8 mouse cellular contexts compared by ENCODE assay signal in genomic region chr5:32713703-32714467, GRCm38 (mm10).
DNase-seq lines count a peak whose midpoint lies in the region; ATAC-seq lines count a peak whose summit lies in the region.

No protein-coding gene starts in this region.

- peak overlapping the region; percentile 61 for H3K9ac ChIP-seq in kidney, embryonic 15.5 days

- no peaks in the 10 kb centered on the region for H3K36me3 ChIP-seq in heart, embryonic 10.5 days
- H3K36me3 ChIP-seq in kidney, embryonic 15.5 days, result no peaks in the 10 kb centered on the region

- under 1% methylated on average over 55 of the region's 55 CpGs for WGBS in heart, embryonic 10.5 days
- under 1% methylated on average over 55 of the region's 55 CpGs for WGBS in kidney, embryonic 15.5 days

- peak overlapping the region; percentile 71 for H3K4me2 ChIP-seq in kidney, embryonic 15.5 days

- peak overlapping the region; percentile 72 for H3K4me3 ChIP-seq in heart, embryonic 10.5 days
- peak overlapping the region; percentile 74 for H3K4me3 ChIP-seq in kidney, embryonic 15.5 days (replicated peaks)

- no peaks in the 10 kb centered on the region for H3K9me3 ChIP-seq in heart, embryonic 10.5 days
- H3K9me3 ChIP-seq in kidney, embryonic 15.5 days (replicated peaks), result no peaks in the 10 kb centered on the region

- no peaks in the 10 kb centered on the region for H3K27me3 ChIP-seq in heart, embryonic 10.5 days (ENCODE audit: insufficient read depth, poor library complexity, severe bottlenecking)
- H3K27me3 ChIP-seq in kidney, embryonic 15.5 days, result no peaks in the 10 kb centered on the region

- H3K4me1 ChIP-seq in heart, embryonic 10.5 days, result no peaks in the 10 kb centered on the region; the same call in 1 of the 2 replicates
- peaks cover 9% of the 10 kb centered on the region for H3K4me1 ChIP-seq in kidney, embryonic 15.5 days

- peak; percentile 89 to 94 for DNase-seq in B cell, adult 2 months
- DNase-seq in brain, adult 2 months (ENCODE audit: low read depth, low spot score), result peak; percentile 100
- peak; percentile 98 for DNase-seq in heart, embryonic 10.5 days (ENCODE audit: low spot score)
- peak; percentile 90 for DNase-seq in liver
- peak; percentile 78 to 94 for DNase-seq in spleen, postnatal 4 days (ENCODE audit: low spot score in 2 of 2)

- peak; percentile 99 for ATAC-seq in erythroblast, adult 5-6 weeks (replicated peaks; ENCODE audit: low FRiP score, poor library complexity, severe bottlenecking)
- ATAC-seq in kidney, embryonic 15.5 days (replicated peaks; ENCODE audit: low FRiP score), result peak; percentile 98
- peak; percentile 94 for ATAC-seq in monocyte, adult 5-6 weeks (replicated peaks; ENCODE audit: insufficient number of reproducible peaks, low FRiP score, low TSS enrichment, poor library complexity, severe bottlenecking)

- H3K27ac ChIP-seq in heart, embryonic 10.5 days, result peak overlapping the region; percentile 91
- H3K27ac ChIP-seq in kidney, embryonic 15.5 days, result peak overlapping the region; percentile 97

Comparison
In these comparisons a context has a peak if more than half of its experiments do, and no peak if none do; other contexts are left out.
1. Peak in every context shown above with its lines: DNase-seq, ATAC-seq, H3K4me3 ChIP-seq and H3K27ac ChIP-seq.